Comparison of ENCODE assay signal across 8 mouse cellular contexts in the genomic region with DNA sequence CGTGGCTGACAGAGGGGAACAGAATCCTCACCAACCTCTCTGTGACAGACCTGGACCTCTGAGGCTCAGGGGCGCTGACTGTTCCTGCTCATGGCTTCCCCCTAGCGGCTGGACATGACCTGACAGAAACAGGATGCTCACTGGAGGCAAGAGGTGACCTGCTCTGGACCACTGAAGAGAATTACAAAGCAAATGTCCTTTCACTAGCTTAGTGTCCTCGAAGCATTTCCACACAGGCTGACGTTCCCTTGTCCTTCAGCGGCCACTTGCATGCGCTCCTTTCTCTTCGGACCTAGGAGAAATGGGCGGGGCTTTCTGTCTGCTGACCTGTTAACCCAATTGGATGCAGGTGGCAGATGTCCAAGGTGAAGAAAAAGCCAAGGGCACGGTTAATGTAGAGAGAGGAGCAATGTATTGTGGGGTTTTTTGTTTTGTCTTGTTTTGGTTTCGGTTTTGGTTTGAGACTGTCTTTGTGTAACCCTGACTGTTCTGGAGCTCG. TPM values are rescaled to one million over a fixed set of nuclear protein-coding genes. Genes with fewer than 3 reads are reported as not detected.
A peak's percentile ranks its signal among the peaks of the same experiment; 100 is the strongest.
DNase-seq lines count a peak whose midpoint lies in the region; ATAC-seq lines count a peak whose summit lies in the region.

No protein-coding gene starts in this region.

- H3K4me2 ChIP-seq in kidney, embryonic 14.5 days (replicated peaks; ENCODE audit: low read depth, low read length) = peak overlapping the region; percentile 15; the same call in 1 of the 2 replicates

- no peak overlapping the region for H3K9ac ChIP-seq in kidney, embryonic 14.5 days (ENCODE audit: low read depth, low read length)

- H3K27me3 ChIP-seq in kidney, embryonic 14.5 days (ENCODE audit: control insufficient read depth, insufficient read depth, low read length) = no peaks in the 10 kb centered on the region
- H3K27me3 ChIP-seq in splenic B cell, adult 2 months (ENCODE audit: control insufficient read depth, insufficient read depth, low read length, poor library complexity, severe bottlenecking) = no peaks in the 10 kb centered on the region

- H3K36me3 ChIP-seq in kidney, embryonic 14.5 days (ENCODE audit: control insufficient read depth, insufficient read depth, low read length) = no peaks in the 10 kb centered on the region
- H3K36me3 ChIP-seq in splenic B cell, adult 2 months (ENCODE audit: control insufficient read depth, insufficient read depth, low read length, poor library complexity, severe bottlenecking) = no peaks in the 10 kb centered on the region

- ATAC-seq in kidney, embryonic 14.5 days (ENCODE audit: low FRiP score, low TSS enrichment) = peak; percentile 61

- 21% methylated on average over 12 of the region's 12 CpGs for WGBS in kidney, embryonic 14.5 days

- no peak overlapping the region for H3K27ac ChIP-seq in kidney, embryonic 14.5 days (ENCODE audit: low read depth, low read length)

- no peaks in the 10 kb centered on the region for H3K4me1 ChIP-seq in kidney, embryonic 14.5 days (ENCODE audit: control insufficient read depth, insufficient read depth, low read length)

- no peaks in the 10 kb centered on the region; the same call in 1 of the 2 replicates for H3K9me3 ChIP-seq in kidney, embryonic 14.5 days (ENCODE audit: control insufficient read depth, low read length)

- DNase-seq in A20 (ENCODE audit: low read depth, low spot score) (peak; percentile 75), liver (peak; percentile 71)
- peak; percentile 93 for DNase-seq in adrenal gland, postnatal 10 days
- DNase-seq in embryo, embryonic 9.5 days (ENCODE audit: extremely low spot score) = peak; percentile 87
- peak; percentile 73 to 79 for DNase-seq in heart, adult 9 months (ENCODE audit: low spot score in 2 of 2)
- peak; percentile 84 for DNase-seq in neural tube, embryonic 10.5 days (ENCODE audit: extremely low spot score, low spot score)
- DNase-seq in splenic B cell, adult 2 months (ENCODE audit: low read depth, low spot score) = peak; percentile 79

- H3K4me3 ChIP-seq in kidney, embryonic 14.5 days (ENCODE audit: low read length) = no peak overlapping the region

RNA-seq across cellular contexts. Expression of gene Ankrd33, which starts 10.0 kb away (rescaled TPM):
- under 1 TPM; 0.24 to 0.33 TPM for total RNA-seq in adrenal gland, postnatal 10 days (2021)
- polyA plus RNA-seq in kidney, embryonic 14.5 days (2014; fragmentation: Nextera tagmentation; extraction: Ambion mirVana) = not detected in 2 replicates

RNA-seq across cellular contexts. Expression of gene Acvrl1, which starts 22.8 kb away (rescaled TPM):
- 10 to 100 TPM; 19.5 to 19.8 TPM for total RNA-seq in adrenal gland, postnatal 10 days (2021)
- 6.3 and 8.8 TPM in 2 replicates for polyA plus RNA-seq in kidney, embryonic 14.5 days (2014; fragmentation: Nextera tagmentation; extraction: Ambion mirVana)

RNA-seq across cellular contexts. Expression of gene Fignl2, which starts 27.2 kb away (rescaled TPM):
- total RNA-seq in adrenal gland, postnatal 10 days (2021) = 10 to 100 TPM in 1 of 2 experiments, 1 to 10 TPM in 1; 8.4 to 11.0 TPM
- 0.58 and 0.73 TPM in 2 replicates for polyA plus RNA-seq in kidney, embryonic 14.5 days (2014; fragmentation: Nextera tagmentation; extraction: Ambion mirVana)

RNA-seq across cellular contexts. Expression of gene Gm47841, which starts 58.3 kb away (rescaled TPM):
- under 1 TPM in 1 of 2 experiments, not detected in 1; 0.33 TPM for total RNA-seq in adrenal gland, postnatal 10 days (2021)
- polyA plus RNA-seq in kidney, embryonic 14.5 days (2014; fragmentation: Nextera tagmentation; extraction: Ambion mirVana) = not detected in 2 replicates
